9 mouse cellular contexts compared by ENCODE assay signal in genomic region chr1:37696918-37697317, GRCm38 (mm10). TPM values are rescaled to one million over a fixed set of nuclear protein-coding genes. Genes with fewer than 3 reads are reported as not detected.
DNase-seq lines count a peak whose midpoint lies in the region; ATAC-seq and TF ChIP-seq lines count a peak whose summit lies in the region.
"Had no signal": no experiment of that assay in that cellular context is flagged by ENCODE, and none has a peak within 500 bp of the region (broad histone marks: within the 10 kb centered on the region; RNA-seq: fewer than 3 reads in every experiment).

No protein-coding gene starts in this region.

- H3K27me3 ChIP-seq in cerebellum, adult 2 months (ENCODE audit: control insufficient read depth, insufficient read depth, low read length), result no peaks in the 10 kb centered on the region
- H3K27me3 ChIP-seq in megakaryocyte, embryonic 14.5 days (replicated peaks), result peaks cover 45% of the 10 kb centered on the region
- no peaks in the 10 kb centered on the region for H3K27me3 ChIP-seq in kidney, embryonic 15.5 days
- H3K27me3 ChIP-seq in hindbrain, embryonic 10.5 days (ENCODE audit: insufficient read depth, poor library complexity, severe bottlenecking), result no peaks in the 10 kb centered on the region
- H3K27me3 ChIP-seq: neural tube, embryonic 15.5 days had no signal

- no peak overlapping the region for H3K4me3 ChIP-seq in cerebellum, adult 2 months (replicated peaks; ENCODE audit: insufficient read depth, low read depth, low read length)
- peak overlapping the region; percentile 70 for H3K4me3 ChIP-seq in megakaryocyte, embryonic 14.5 days (replicated peaks)
- no peak overlapping the region for H3K4me3 ChIP-seq in kidney, embryonic 15.5 days (replicated peaks)
- H3K4me3 ChIP-seq in hindbrain, embryonic 10.5 days, result no peak overlapping the region
- H3K4me3 ChIP-seq: neural tube, embryonic 15.5 days had no signal

- H3K4me2 ChIP-seq in kidney, embryonic 15.5 days, result no peak overlapping the region
- H3K4me2 ChIP-seq: neural tube, embryonic 15.5 days had no signal

- no peak overlapping the region for H3K27ac ChIP-seq in cerebellum, adult 2 months (ENCODE audit: insufficient read depth, low read length)
- no peak overlapping the region for H3K27ac ChIP-seq in kidney, embryonic 15.5 days
- no peak overlapping the region for H3K27ac ChIP-seq in hindbrain, embryonic 10.5 days
- H3K27ac ChIP-seq: neural tube, embryonic 15.5 days had no signal

- TF ChIP-seq POLR2A in cerebellum, adult 2 months (IDR thresholded peaks at IDR 0.05; ENCODE audit: borderline replicate concordance, insufficient read depth, low read length), result no peak

- H3K36me3 ChIP-seq in megakaryocyte, embryonic 14.5 days (replicated peaks; ENCODE audit: low read length), result no peaks in the 10 kb centered on the region
- H3K36me3 ChIP-seq in kidney, embryonic 15.5 days, result no peaks in the 10 kb centered on the region
- H3K36me3 ChIP-seq in hindbrain, embryonic 10.5 days, result no peaks in the 10 kb centered on the region
- H3K36me3 ChIP-seq: neural tube, embryonic 15.5 days had no signal

- ATAC-seq in kidney, embryonic 15.5 days (replicated peaks; ENCODE audit: low FRiP score), result no peak
- no peak for ATAC-seq in monocyte, adult 5-6 weeks (replicated peaks; ENCODE audit: insufficient number of reproducible peaks, low FRiP score, low TSS enrichment, poor library complexity, severe bottlenecking)

- H3K9ac ChIP-seq in kidney, embryonic 15.5 days, result no peak overlapping the region
- H3K9ac ChIP-seq: neural tube, embryonic 15.5 days had no signal

- TF ChIP-seq CTCF in cerebellum, adult 2 months (IDR thresholded peaks at IDR 0.05; ENCODE audit: borderline replicate concordance, insufficient read depth, low read depth, low read length), result no peak

- DNase-seq in cerebellum, adult 2 months, result peak; percentile 45 to 57
- no peak for DNase-seq in cerebellum, adult 11 months
- peak; percentile 93 for DNase-seq in 416B (ENCODE audit: low read depth)
- DNase-seq in fibroblast of lung, adult 2 months (ENCODE audit: low read depth), result peak; percentile 20
- no peak for DNase-seq in hindbrain, embryonic 10.5 days (ENCODE audit: low spot score)

- WGBS in cerebellum, adult 2 months, result 4% methylated on average over 3 of the region's 3 CpGs
- 81% methylated on average over 3 of the region's 3 CpGs for WGBS in kidney, embryonic 15.5 days
- 91% methylated on average over 3 of the region's 3 CpGs for WGBS in hindbrain, embryonic 10.5 days

- peaks cover 37% of the 10 kb centered on the region for H3K4me1 ChIP-seq in cerebellum, adult 2 months (ENCODE audit: control insufficient read depth, insufficient read depth, low read length)
- peaks cover 55% of the 10 kb centered on the region for H3K4me1 ChIP-seq in megakaryocyte, embryonic 14.5 days
- peaks cover 10% of the 10 kb centered on the region for H3K4me1 ChIP-seq in kidney, embryonic 15.5 days
- peaks cover 15% of the 10 kb centered on the region; the same call in 1 of the 2 replicates for H3K4me1 ChIP-seq in hindbrain, embryonic 10.5 days (replicated peaks)

- no peaks in the 10 kb centered on the region for H3K9me3 ChIP-seq in megakaryocyte, embryonic 14.5 days
- no peaks in the 10 kb centered on the region for H3K9me3 ChIP-seq in kidney, embryonic 15.5 days (replicated peaks)
- H3K9me3 ChIP-seq in hindbrain, embryonic 10.5 days, result no peaks in the 10 kb centered on the region
- H3K9me3 ChIP-seq: neural tube, embryonic 15.5 days had no signal

RNA-seq across cellular contexts. Expression of gene 2010300C02Rik, which starts 23.0 kb away (rescaled TPM):
- 21.7 and 24.0 TPM in 2 replicates for polyA plus RNA-seq in cerebellum, adult 2 months (2012; rRNA removed)
- 10.7 and 15.7 TPM in 2 replicates for polyA plus RNA-seq in megakaryocyte, embryonic 14.5 days (2012; ENCODE audit: insufficient read depth, low replicate concordance)
- polyA plus RNA-seq in kidney, embryonic 15.5 days (2015; fragmentation: Nextera tagmentation; extraction: Ambion mirVana), result 2.2 and 2.3 TPM in 2 replicates
- polyA plus RNA-seq in hindbrain, embryonic 10.5 days (2016; fragmentation: Nextera tagmentation; extraction: Ambion mirVana), result 0.91 and 1.2 TPM in 2 replicates
- 0.78 TPM in 1 of 3 replicates, not detected in the others for total RNA-seq in monocyte, adult 5-6 weeks (2017)

Comparison
In these comparisons a context has a peak if more than half of its experiments do, and no peak if none do; other contexts are left out.
1. DNase-seq: peak in cerebellum, adult 2 months (2 of 2), 416B (single experiment) and fibroblast of lung, adult 2 months (single experiment); none in cerebellum, adult 11 months (single experiment) and hindbrain, embryonic 10.5 days (single experiment).